Mouse (Mus musculus): ENCODE measurements around the gene Cdca5. TPM values are rescaled to one million over a fixed set of nuclear protein-coding genes. Genes with fewer than 3 reads are reported as not detected.

Cdca5 gene
- polyA plus RNA-seq, 1 experiment from 2014 or later, result 39.0 TPM

DNA sequence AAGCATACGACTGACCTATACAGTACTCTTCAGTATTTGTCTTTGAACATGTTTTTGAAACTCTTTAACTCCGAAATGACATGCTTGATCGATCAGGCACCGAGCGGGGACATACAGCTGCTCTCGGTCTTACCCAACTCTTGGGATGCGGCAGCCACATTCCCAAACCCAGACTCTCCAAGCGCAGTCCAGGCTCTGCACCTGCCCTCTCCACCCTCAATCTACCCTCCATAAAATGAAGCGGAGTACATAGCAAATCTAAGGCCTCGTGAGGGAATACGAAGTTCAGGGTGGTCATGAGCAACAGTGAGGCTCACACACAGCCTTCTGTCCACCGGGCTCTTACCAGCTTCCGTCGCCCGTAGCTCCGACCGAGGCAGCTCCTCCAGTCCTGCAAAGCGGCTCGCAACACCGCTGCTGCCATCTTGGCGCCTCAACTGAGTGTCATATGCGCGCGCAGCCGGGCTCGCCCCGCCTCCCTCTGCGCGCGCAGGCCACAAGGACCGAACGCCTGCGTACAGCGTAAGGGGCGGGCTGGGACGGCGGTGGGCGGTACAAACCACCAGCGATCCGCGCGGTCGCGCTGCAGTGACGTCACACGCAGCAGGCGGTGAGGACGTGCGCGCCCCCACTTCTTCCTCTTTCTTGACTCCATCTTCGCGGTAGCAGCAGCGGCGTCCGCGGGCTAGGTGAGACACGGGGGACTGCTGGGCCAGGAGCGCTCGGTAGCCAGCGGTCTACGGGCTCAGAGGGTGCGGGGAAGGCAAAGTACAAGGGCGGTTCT, 27.3 kb upstream of the Cdca5 start, which contains the start of the genes Mrpl49 and Fau:
Gene Mrpl49, minus strand, starts transcription at position 473 of the 784 bp plus-strand sequence.
Gene Fau, plus strand, starts transcription at position 532 of the 784 bp plus-strand sequence.
- Histone ChIP-seq H3K4me1 (ENCODE audit: control insufficient read depth, insufficient read depth, low read length) (peaks cover 16% of the 10 kb centered on the region), H3K4me3 (ENCODE audit: low read depth, low read length) (peak within 1 kb of the TSS; percentile 89), H3K36me3 (ENCODE audit: control insufficient read depth, insufficient read depth, low read length) (peaks cover 39% of the 10 kb centered on the region), H3K4me2 (replicated peaks; ENCODE audit: low read depth, low read length) (peak within 1 kb of the TSS; percentile 85), H3K9ac (replicated peaks; ENCODE audit: low read depth, low read length) (peak within 1 kb of the TSS; percentile 86), H3K27ac (ENCODE audit: low read length) (peak within 1 kb of the TSS; percentile 67; the same call in 1 of the 2 replicates), H3K9me3 (ENCODE audit: control insufficient read depth, low read depth, low read length) (no peaks in the 10 kb centered on the region), H3K27me3 (ENCODE audit: control insufficient read depth, insufficient read depth, low read length) (no peaks in the 10 kb centered on the region)
- ATAC-seq (ENCODE audit: insufficient number of reproducible peaks, insufficient read depth, low FRiP score, low read depth), result peak; percentile 88
- under 1% methylated on average over 63 of the region's 63 CpGs for WGBS

DNA sequence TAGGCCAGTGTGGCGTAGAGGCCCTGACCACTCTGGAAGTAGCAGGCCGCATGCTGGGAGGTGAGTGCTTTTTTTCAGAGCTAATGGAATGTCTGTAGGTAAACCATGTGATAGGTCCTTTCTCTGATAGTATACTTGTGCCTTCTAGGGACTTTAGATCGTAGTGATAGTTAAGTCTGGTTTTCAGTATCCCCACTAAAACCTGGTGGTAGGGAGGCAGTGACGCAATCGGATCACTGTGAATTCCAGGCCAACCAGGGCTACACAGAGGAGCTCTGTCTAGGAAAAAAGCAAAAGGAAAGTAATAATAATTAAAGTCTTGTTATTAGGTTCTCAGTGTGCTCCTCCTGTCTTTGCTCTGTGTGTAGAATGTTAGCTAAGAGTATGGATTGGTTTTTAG, 26.3 kb upstream of the Cdca5 start:
- Histone ChIP-seq H3K4me1 (ENCODE audit: control insufficient read depth, insufficient read depth, low read length) (peaks cover 20% of the 10 kb centered on the region), H3K9ac (replicated peaks; ENCODE audit: low read depth, low read length) (peak overlapping the region; percentile 86), H3K36me3 (ENCODE audit: control insufficient read depth, insufficient read depth, low read length) (peaks cover 29% of the 10 kb centered on the region), H3K9me3 (ENCODE audit: control insufficient read depth, low read depth, low read length) (no peaks in the 10 kb centered on the region), H3K27ac (ENCODE audit: low read length) (no peak overlapping the region), H3K27me3 (ENCODE audit: control insufficient read depth, insufficient read depth, low read length) (no peaks in the 10 kb centered on the region), H3K4me2 (replicated peaks; ENCODE audit: low read depth, low read length) (peak overlapping the region; percentile 85), H3K4me3 (ENCODE audit: low read depth, low read length) (peak overlapping the region; percentile 89)
- 34% methylated on average over 5 of the region's 5 CpGs for WGBS
- ATAC-seq (ENCODE audit: insufficient number of reproducible peaks, insufficient read depth, low FRiP score, low read depth), result no peak

GRCm38 (mm10) chr19:6058966-6059365, 25.8 kb upstream of the Cdca5 start:
- WGBS, result 78% methylated on average over 5 of the region's 5 CpGs
- peak overlapping the region; percentile 85 for H3K4me2 ChIP-seq (replicated peaks; ENCODE audit: low read depth, low read length)

GRCm38 (mm10) chr19:6061021-6061533, 23.7 kb upstream of the Cdca5 start, which contains the start of gene Znhit2:
TSS of gene Znhit2 (plus strand) at chr19:6061192.
- Histone ChIP-seq H3K9ac (replicated peaks; ENCODE audit: low read depth, low read length) (peak within 1 kb of the TSS; percentile 95), H3K36me3 (ENCODE audit: control insufficient read depth, insufficient read depth, low read length) (peaks cover 13% of the 10 kb centered on the region), H3K27me3 (ENCODE audit: control insufficient read depth, insufficient read depth, low read length) (no peaks in the 10 kb centered on the region), H3K4me3 (ENCODE audit: low read depth, low read length) (peak within 1 kb of the TSS; percentile 79), H3K27ac (ENCODE audit: low read length) (peak within 1 kb of the TSS; percentile 96), H3K9me3 (ENCODE audit: control insufficient read depth, low read depth, low read length) (no peaks in the 10 kb centered on the region), H3K4me2 (replicated peaks; ENCODE audit: low read depth, low read length) (peak within 1 kb of the TSS; percentile 99), H3K4me1 (ENCODE audit: control insufficient read depth, insufficient read depth, low read length) (peaks cover 20% of the 10 kb centered on the region)
- under 1% methylated on average over 57 of the region's 58 CpGs for WGBS
- peak; percentile 80 for ATAC-seq (ENCODE audit: insufficient number of reproducible peaks, insufficient read depth, low FRiP score, low read depth)

More at GRCm38 (mm10) chr19:6058966-6059365, 25.8 kb upstream of the Cdca5 start:
- Histone ChIP-seq H3K4me3 (ENCODE audit: low read depth, low read length) (peak overlapping the region; percentile 89), H3K4me1 (ENCODE audit: control insufficient read depth, insufficient read depth, low read length) (peaks cover 20% of the 10 kb centered on the region), H3K9me3 (ENCODE audit: control insufficient read depth, low read depth, low read length) (no peaks in the 10 kb centered on the region), H3K36me3 (ENCODE audit: control insufficient read depth, insufficient read depth, low read length) (peaks cover 25% of the 10 kb centered on the region), H3K9ac (replicated peaks; ENCODE audit: low read depth, low read length) (peak overlapping the region; percentile 86; the same call in 1 of the 2 replicates), H3K27me3 (ENCODE audit: control insufficient read depth, insufficient read depth, low read length) (no peaks in the 10 kb centered on the region), H3K27ac (ENCODE audit: low read length) (no peak overlapping the region)
- ATAC-seq (ENCODE audit: insufficient number of reproducible peaks, insufficient read depth, low FRiP score, low read depth), result no peak

- H3K27me3 ChIP-seq (ENCODE audit: control insufficient read depth, insufficient read depth, low read length), result no peaks in the 10 kb centered on the region
- peak overlapping the region; percentile 96 for H3K27ac ChIP-seq (ENCODE audit: low read length)
- no peak for ATAC-seq (ENCODE audit: insufficient number of reproducible peaks, insufficient read depth, low FRiP score, low read depth)
Observed at GRCm38 (mm10) chr19:6061641-6062302, 23.0 kb upstream of the Cdca5 start.

DNA sequence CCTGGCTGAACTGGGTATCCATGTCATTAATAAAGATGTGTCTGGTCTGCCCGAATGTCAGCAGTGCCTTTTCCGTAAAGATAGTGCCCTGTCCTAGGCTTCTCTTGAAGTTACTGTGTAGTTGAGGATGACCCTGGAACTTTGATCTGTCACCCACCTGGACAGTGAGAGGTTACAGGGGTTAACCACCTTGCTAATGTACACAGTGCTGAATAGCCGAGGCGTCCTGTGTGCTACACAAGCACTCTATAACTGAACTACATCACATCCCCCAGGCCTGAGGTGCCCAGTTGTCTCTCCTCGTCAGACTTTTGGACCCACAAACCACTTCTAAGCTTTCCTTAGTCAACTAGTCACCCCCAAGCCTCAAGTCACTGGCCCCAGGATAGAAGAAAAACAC, 22.4 kb upstream of the Cdca5 start:
- peak overlapping the region; percentile 79 for H3K4me3 ChIP-seq (ENCODE audit: low read depth, low read length)
- no peaks in the 10 kb centered on the region for H3K27me3 ChIP-seq (ENCODE audit: control insufficient read depth, insufficient read depth, low read length)
- no peak for ATAC-seq (ENCODE audit: insufficient number of reproducible peaks, insufficient read depth, low FRiP score, low read depth)
- no peak overlapping the region for H3K27ac ChIP-seq (ENCODE audit: low read length)
- H3K9ac ChIP-seq (replicated peaks; ENCODE audit: low read depth, low read length), result peak overlapping the region; percentile 95
- WGBS, result 36% methylated on average over 5 of the region's 5 CpGs
- peak overlapping the region; percentile 99 for H3K4me2 ChIP-seq (replicated peaks; ENCODE audit: low read depth, low read length)
- no peaks in the 10 kb centered on the region for H3K9me3 ChIP-seq (ENCODE audit: control insufficient read depth, low read depth, low read length)
- peaks cover 24% of the 10 kb centered on the region for H3K4me1 ChIP-seq (ENCODE audit: control insufficient read depth, insufficient read depth, low read length)
- peaks cover 13% of the 10 kb centered on the region for H3K36me3 ChIP-seq (ENCODE audit: control insufficient read depth, insufficient read depth, low read length)

More at GRCm38 (mm10) chr19:6061641-6062302, 23.0 kb upstream of the Cdca5 start:
- H3K9ac ChIP-seq (replicated peaks; ENCODE audit: low read depth, low read length), result peak overlapping the region; percentile 95
- H3K36me3 ChIP-seq (ENCODE audit: control insufficient read depth, insufficient read depth, low read length), result peaks cover 13% of the 10 kb centered on the region
- H3K4me3 ChIP-seq (ENCODE audit: low read depth, low read length), result peak overlapping the region; percentile 79
- peak overlapping the region; percentile 99 for H3K4me2 ChIP-seq (replicated peaks; ENCODE audit: low read depth, low read length)
- H3K9me3 ChIP-seq (ENCODE audit: control insufficient read depth, low read depth, low read length), result no peaks in the 10 kb centered on the region
- WGBS, result 1% methylated on average over 44 of the region's 44 CpGs
- H3K4me1 ChIP-seq (ENCODE audit: control insufficient read depth, insufficient read depth, low read length), result peaks cover 22% of the 10 kb centered on the region

- Histone ChIP-seq H3K9me3 (ENCODE audit: control insufficient read depth, low read depth, low read length) (no peaks in the 10 kb centered on the region), H3K27me3 (ENCODE audit: control insufficient read depth, insufficient read depth, low read length) (no peaks in the 10 kb centered on the region), H3K4me3 (ENCODE audit: low read depth, low read length) (no peak overlapping the region), H3K9ac (replicated peaks; ENCODE audit: low read depth, low read length) (0 out of 2 replicates have a peak overlapping the region, but pooled peaks have one; percentile 95), H3K4me2 (replicated peaks; ENCODE audit: low read depth, low read length) (no peak overlapping the region), H3K36me3 (ENCODE audit: control insufficient read depth, insufficient read depth, low read length) (peaks cover 13% of the 10 kb centered on the region), H3K27ac (ENCODE audit: low read length) (no peak overlapping the region), H3K4me1 (ENCODE audit: control insufficient read depth, insufficient read depth, low read length) (peaks cover 24% of the 10 kb centered on the region)
- 92% methylated on average over 6 of the region's 6 CpGs for WGBS
- no peak for ATAC-seq (ENCODE audit: insufficient number of reproducible peaks, insufficient read depth, low FRiP score, low read depth)
Observed at GRCm38 (mm10) chr19:6063081-6063480, 21.7 kb upstream of the Cdca5 start.

DNA sequence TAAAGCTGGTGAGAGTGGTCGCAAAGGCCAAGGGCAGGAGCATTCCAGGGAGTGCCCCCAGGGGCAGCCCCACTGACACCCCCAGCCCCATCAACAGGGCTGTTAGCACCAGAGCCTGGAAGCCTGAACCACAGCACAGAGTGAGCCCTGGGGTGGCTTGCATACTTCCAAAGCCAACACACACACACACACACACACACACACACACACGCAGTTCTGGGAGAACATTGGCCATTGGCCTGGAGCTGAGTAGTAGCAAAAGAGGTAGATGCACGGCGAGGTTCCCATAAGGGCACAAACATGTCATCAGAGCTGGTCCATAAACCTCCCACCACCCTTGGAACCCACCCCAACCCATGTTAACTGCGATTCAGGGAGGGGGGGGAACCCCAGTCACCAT, 18.2 kb upstream of the Cdca5 start:
- Histone ChIP-seq H3K9me3 (ENCODE audit: control insufficient read depth, low read depth, low read length) (no peaks in the 10 kb centered on the region), H3K4me3 (ENCODE audit: low read depth, low read length) (peak overlapping the region; percentile 38), H3K9ac (replicated peaks; ENCODE audit: low read depth, low read length) (no peak overlapping the region), H3K36me3 (ENCODE audit: control insufficient read depth, insufficient read depth, low read length) (peaks cover 9% of the 10 kb centered on the region), H3K27me3 (ENCODE audit: control insufficient read depth, insufficient read depth, low read length) (no peaks in the 10 kb centered on the region), H3K4me1 (ENCODE audit: control insufficient read depth, insufficient read depth, low read length) (peaks cover 18% of the 10 kb centered on the region), H3K4me2 (replicated peaks; ENCODE audit: low read depth, low read length) (peak overlapping the region; percentile 85), H3K27ac (ENCODE audit: low read length) (peak overlapping the region; percentile 49; the same call in 1 of the 2 replicates)
- 25% methylated on average over 5 of the region's 5 CpGs for WGBS
- no peak for ATAC-seq (ENCODE audit: insufficient number of reproducible peaks, insufficient read depth, low FRiP score, low read depth)
